Mouse (Mus musculus) kidney, adult 18-20 months (tissue): ENCODE measurements at regions not wholly inside any gene's neighbourhood (a gene's known extent, or its start where the extent isn't known, plus 50 kb on each side); places are given as distances from the start of the nearest gene placed in this dataset.
A peak's percentile ranks its signal among the peaks of the same experiment; 100 is the strongest.
"Not testable (repeated sequence)": the region's sequence is repeated elsewhere in the genome, so short reads cannot be mapped to it uniquely, and the experiment has no call there.

Experiments used
- DNase-seq: peaks from one replicate; pipeline ENCODE4 v3.0.0; 2021

DNA sequence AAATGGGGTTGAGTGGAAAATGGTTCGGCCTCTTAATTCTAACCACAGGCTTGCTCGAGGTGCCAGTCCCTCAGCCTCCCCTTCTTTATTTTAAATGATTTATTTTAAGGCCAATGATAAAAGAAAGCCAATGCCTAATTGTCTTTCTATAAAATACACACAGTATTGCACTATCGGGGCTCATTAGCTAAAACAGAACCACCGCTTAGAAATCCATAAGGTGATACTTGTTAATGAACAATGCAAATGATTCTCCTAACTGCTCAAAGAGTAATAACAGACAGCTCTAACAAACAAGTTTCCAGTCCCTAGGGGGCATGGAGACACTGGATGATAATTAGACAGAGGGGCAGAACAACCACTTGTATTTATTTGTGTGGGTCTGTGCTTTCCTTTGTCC is 58.8 kb downstream of the Emx2 start:
- no peak for DNase-seq

DNA sequence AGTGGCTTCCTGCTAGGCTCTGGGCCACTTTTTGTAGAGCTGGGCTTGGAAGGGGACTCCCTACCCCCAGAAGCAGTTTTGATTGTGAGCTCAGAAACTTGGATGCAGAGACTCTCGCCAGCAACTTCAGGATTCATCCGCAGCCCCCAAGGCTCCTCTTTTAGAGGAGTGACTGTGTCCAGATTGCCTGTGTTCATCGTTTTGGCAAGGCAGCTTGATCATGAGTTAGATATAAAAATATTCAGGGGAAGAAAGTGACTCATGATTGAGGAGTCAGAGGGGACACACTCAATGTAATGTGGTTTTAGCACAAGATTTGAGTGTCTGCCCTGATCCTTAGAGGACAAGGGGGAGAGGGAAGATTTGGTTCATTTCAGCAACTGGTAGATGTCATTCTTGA is 61.0 kb downstream of the Emx2 start:
- DNase-seq = no peak

DNA sequence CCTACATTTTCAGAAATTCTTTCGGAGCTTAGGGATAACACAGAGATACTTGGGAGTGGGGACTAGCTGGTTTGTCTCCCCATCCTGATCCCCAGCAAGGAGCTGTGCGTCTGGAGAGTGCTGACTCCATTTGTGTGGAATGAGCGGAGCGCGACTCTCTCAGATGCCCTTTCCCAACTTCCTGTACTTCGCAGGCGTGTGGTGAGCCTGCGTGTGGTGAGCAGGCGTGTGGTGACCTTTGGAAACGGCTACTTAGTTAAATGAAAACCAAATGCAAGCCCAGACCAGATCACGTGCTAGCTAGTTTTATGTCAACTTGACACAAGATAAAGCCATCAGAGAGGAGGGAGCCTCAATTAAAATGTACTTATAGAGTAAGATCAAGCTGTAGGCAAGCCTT is 64.0 kb downstream of the Emx2 start:
- peak; percentile 30 for DNase-seq

DNA sequence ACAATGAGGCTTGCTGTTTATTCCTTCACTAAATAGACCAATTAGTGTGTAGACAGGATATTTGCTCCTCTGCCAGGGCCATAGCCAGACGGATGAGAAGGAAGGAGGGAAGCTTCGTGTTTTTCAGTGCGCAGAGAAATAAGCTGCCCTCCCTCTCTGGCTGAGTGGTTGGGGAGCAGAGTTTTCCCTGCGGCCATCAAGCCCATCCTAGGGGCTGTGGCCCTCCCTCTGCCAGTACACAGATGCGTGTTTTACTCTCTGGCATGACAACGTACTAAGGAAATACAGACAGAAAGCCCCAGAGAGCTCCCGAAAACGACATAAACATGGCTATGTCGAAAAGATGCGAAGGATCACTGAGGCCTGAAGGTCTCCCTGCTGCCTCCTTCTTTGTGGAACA is 65.2 kb downstream of the Emx2 start:
- no peak for DNase-seq

DNA sequence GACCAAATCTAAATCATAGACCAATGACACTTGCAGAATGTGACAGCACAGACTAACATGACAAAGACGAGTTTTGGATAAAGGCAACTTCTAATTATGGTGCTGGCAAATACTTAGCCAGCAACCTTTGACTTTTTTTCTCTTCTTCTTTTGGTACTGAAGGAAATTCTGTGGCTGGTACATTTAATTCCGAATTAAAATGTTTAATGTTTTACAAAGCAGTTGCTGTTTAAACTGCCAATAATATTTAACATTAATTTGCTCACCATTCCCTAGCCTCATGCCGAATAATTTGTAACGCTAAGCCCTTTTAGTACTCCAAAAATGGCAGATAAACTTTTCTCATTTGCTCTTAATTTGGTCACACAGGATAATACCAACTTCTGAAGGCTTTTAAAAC is 105.9 kb downstream of the Emx2 start:
- DNase-seq = no peak

DNA sequence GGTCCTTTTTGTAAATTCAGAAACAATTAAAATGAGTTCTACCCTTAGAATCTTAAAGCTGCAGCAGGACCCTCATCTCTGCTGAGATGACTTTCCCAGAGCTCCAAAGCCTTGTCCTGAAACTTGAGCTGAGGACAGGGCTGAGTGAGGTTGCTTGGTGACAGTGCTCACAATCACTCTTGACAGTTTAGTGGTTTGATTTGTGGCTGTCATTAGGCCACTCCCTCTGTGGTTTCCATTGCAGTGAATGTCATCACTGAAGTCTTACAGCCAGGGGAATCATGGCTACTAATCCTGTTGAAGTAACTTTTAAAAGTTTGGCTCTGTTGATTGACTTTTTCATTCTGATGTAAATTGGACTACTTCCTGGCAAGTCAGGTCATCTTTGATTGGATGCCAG is 110.7 kb downstream of the Emx2 start:
- no peak for DNase-seq

DNA sequence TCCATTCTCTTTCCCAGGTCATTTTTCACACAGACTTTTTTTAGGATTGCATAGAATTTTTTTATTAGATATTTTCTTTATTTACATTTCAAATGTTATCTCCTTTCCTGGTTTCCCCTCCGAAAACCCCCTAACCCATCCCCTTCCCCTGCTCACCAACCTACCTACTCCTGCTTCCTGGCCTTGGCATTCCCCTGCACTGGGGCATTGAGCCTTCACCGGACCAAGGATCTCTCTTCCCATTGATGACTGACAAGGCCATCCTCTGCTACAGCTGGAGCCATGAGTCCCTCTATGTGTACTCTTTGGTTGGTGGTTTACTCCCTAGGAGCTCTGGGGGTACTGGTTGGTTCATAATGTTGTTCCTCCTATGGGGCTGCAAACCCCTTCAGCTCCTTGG is 111.4 kb downstream of the Emx2 start:
- not testable (repeated sequence) for DNase-seq

DNA sequence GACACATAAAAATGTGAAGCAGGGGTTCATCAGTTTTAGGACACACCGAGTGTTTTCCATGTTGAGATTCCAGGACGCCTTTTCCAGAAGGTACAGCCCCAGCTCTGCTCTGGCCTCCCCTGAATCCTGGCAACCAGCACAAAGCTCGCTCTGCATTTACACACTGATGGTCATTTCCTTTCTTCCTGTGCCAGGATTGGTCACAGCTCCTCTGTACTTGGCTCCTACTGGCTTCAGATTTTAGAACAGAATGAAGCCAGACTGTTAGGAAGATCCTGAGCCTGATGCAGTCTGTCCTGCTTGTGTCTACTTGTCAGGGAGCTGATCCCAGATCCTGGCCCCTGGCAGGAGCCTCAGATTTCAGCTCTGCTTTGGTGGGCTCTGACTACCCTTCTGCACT is 116.2 kb downstream of the Emx2 start:
- no peak for DNase-seq

DNA sequence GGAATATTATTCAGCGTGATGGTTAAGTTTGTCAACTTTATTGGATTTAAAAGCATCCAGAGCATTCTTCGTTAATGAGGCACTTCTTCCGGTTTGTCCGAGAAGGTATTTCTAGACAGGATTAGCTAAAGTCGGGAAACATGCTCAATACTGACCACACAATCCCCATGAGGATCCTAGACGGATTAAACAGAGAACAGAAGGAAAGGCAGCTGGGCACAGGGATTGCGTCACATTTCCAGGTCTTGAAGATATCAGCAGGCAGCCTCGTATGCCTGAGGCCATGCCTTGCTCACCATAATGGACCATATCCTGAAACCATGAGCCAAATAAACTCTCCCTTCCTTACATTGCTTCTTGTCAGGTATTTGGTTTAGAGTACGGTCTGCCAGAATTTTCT is 119.7 kb downstream of the Emx2 start:
- no peak for DNase-seq

DNA sequence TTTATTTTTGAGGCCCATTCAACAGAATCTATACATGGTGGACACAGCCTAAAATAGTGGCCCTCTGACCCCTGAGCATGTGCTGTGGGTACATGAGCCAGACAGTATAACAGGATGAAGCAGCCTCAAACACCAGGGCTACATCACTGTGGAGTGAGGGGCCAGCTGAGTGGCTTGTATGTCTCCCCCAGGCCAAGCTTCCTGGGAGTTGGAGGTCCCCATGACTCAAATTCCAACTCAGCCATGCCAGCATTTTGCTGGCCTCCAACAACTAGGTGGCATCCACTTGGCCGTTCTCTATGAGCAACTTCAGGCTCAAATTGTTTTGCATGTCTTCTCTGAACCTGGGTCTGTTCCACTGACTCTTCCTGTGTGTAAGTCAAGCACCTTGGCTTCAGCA is 121.5 kb downstream of the Emx2 start:
- DNase-seq = no peak

DNA sequence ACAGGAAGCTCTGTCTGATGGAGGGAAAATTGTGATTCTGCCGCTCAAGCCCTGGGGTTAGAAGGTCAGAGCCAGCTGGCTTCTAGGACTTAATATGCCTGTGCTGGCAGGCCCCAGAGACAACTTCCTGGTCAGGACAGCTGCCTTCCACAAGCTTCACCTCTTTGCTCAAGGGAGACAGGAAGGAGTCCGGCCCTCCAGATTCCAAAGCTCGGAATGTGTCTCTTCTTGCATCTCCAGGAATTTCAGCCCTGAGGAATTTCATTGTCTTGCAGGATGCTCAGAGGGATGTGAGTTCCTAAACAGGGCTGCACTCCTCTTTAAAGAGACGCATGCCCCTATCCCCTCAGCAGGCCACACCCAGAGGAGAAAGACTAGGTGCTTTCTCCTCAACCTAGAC is 127.7 kb downstream of the Emx2 start:
- DNase-seq = no peak

DNA sequence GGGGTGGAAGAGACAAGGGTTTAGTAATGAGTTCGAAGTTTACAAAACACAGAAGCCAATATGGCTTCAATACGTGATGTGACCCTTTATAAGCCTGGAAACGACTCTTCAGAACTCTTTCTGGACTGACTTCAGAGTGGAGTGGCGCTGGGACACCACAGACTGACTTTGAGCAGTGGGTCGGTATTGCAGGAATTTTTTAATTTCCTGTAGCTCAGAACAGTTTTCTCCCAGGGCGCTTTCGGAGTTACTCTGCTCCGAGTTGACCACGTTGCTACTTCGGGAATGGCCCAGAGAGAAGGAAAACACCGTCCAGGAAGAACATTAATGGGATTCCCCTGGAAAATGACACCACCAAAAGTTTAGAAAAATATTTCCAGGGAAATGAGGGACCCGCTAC is 129.1 kb downstream of the Emx2 start:
- DNase-seq = no peak

DNA sequence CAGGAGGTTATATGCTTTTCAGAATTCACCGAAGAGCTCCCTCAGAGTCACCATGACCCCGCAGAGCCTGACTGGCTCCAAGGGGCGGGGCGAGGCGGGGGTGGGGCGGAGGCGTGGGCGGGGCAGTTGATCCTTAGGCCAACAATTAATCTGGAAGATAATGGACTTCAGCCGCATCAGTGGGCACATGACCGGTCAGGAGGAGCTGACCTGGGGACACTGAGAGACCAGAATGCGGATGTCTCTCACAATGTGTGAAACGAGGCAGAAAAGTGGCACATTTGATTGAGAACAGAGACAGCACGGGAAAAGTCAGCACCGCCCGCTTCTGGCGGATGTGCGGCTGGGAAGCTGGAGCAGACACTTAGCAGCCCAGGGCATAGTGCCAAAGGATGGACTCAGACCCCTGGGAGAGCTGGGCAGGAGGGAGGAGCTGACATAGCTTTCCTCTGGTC is 129.9 kb downstream of the Emx2 start:
- DNase-seq = peak; percentile 74

DNA sequence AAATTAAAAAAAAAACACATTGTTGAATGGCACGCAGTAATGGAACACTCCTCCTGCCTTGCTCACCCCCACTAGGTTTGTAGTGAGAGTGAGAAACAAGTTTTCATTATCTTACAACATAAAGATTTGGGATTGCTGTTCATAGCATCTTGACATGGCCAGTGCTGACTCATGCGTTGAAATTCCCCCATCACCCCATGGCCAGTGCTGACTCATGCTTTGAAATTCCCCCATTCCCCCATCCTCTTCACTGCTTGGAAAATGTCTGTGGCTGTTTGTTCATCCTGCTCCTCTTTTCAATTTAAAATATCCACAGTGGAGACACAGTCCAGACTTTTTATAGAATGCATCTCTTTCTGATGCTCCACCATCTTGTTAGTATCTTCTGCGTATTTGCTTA is 131.8 kb downstream of the Emx2 start:
- no peak for DNase-seq

DNA sequence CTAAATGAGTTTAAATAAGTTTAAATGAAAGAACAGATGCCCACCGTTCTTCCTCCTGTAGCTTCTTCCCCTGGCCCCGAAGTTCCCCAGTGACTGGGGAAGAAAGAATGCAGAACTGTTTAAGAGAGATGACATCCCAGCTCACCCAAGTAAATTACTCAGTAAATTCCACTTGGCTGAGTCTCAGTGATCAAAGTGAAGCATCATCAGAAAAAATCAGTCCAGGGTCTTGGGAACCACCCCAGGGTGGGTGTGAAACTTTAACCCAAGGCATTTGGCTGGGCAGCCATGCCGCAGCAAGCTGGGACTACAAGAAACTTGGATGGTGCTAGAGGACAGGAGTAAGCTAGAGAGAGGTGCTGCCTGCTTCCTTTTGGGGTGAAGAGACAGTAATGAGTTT is 133.9 kb downstream of the Emx2 start:
- DNase-seq = no peak

DNA sequence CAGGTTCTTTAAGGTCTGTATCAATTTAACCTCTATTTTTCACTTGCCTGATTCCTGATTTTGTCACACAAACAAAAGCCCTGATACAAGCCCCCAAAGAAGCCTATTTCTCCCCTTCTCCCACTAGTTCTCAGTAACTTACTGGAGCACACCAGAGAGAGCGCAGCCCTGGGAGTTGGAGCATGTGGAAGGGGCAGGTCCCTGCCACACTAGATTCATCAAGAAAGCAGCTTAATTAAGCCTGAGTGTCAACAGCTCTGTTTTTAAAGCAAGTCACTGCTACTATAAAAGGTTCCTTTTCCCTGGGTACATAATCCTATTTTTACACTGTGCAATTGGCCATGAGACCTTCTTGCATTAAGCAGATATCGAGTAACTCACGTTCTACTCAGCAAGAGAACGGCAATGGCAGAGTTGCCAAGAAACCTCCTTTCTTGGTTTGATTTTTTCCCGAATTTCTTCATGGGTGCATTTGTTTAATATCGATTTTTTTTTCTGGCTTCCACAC is 166.2 kb downstream of the Emx2 start:
- no peak for DNase-seq

DNA sequence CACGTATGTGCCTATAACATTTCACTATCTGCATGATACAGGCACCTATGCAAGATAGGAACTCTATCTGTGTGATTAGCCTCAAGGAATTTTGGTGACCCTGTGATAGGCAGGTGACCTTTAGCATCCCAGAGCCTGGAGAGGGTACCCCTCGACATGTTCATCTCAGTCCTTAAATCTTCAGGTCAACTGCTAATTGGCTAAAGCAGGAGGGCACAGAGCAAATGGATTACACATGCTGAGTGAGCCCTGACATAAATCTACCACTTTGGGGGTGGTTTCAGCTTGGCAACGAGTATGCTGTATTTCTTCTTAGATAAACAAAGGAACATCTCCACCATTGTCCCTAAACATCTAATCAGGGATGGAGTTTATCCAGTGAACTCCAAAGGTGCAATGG is 169.5 kb downstream of the Emx2 start:
- no peak for DNase-seq

DNA sequence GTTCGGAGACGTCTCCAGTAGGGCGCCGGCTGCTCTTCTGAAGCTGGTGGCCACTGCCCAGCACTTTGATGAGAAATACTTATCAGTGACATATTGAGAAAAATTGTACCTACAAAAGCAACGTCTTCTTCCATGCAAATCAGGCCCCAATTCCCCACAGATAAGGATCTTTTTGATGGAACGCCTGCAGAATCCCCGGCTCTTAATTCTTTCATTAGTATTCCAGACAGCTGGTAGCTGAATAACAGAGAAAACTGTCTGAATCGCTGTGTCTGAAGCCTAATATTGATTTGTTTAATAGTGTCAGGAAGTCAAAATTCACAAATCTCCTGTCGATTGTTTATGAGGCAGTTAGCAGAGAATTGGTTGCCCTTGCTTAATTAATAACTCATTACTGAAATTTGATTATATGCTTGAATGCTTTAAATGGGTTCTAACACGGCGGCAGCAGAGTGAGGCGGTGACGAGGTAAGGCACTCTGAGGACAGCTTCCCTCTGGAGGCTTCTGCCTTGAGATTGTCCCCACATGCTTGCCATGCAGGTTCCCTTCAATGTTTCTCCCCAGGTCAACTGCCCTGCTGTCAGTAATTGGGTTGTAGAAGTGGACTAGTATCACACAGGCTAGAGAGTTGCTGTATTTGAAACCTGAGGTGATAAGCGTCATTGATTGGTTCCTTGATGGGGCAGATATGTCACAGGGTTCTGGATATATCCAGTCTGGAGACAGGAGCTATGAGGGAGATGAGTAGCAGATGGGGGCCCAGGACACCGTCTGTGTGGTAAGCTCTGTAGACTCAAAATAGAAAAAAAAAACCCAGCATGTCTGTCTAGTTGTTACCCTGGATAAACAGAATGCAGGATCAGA is 170.4 kb downstream of the Emx2 start:
- DNase-seq = peak; percentile 20

DNA sequence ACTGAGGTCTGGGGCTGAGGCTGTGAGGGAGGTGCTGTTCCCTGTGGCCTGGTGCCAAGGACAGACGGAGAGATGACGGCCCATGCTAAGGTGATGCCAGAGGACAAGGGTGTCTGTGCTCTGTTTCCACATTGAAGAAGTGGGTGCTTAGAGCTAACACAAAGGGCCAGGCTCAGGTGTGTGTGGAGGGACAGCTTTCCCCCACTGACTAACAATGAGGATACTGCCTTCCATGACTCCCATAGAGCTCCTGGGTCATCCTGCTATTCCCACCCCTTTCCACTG is 170.9 kb downstream of the Emx2 start:
- DNase-seq = peak; percentile 7

DNA sequence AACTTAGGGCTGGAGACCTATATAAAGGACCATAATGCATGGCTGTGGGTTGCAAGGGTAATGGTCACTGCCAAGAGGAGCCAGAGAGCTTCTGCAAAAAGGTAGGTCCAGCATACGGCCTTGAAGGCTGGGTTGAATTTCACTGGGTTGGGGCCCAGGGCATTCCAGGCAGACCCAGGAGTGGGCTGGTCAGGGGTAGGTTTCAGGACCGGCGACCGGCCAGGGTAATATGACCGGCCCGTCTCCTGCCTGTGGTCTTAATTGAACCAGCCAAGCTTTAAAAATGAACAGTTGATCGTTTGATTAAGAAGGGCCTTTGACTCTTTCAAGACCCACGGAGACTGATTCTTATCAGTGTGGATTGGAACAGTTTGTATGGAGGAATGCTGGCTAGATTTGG is 171.9 kb downstream of the Emx2 start:
- no peak for DNase-seq

DNA sequence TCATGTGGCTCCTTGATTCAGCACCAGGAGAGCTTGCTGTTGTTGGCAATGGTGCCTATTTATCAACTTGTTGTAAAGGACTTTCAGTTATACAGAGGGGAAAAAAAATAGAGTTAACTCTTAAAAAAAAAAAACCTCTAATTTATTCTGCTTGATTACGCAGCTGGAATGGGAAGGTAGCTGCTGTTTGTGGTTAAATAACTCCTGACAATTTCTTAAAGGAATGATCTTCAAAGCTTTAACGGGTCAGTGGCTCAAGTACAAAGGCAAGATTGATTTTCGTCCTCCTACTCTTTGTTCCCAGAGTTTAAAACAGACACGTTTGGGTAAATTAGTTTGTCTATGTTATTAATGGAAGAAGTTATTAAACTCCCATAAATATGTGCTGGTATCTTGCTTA is 172.5 kb downstream of the Emx2 start:
- DNase-seq = peak; percentile 37

DNA sequence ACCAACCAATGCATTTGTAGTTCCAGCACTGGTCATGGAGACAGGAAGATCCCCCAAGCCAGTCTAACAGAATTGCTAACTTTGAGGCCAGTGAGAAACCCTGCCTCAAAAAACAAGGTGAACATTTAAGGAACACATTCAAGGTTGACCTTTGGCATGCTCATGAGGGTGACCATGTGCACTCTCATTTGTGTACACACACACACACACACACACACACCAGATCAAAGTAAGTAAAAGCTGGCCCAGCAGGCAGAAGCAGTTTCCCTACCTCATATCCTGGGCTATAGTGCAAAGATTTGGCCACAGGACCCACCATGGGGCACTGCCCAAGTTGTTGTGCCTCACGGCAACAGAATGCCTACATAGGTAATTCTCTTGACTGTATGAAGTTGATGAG is 173.4 kb downstream of the Emx2 start:
- peak; percentile 54 for DNase-seq

DNA sequence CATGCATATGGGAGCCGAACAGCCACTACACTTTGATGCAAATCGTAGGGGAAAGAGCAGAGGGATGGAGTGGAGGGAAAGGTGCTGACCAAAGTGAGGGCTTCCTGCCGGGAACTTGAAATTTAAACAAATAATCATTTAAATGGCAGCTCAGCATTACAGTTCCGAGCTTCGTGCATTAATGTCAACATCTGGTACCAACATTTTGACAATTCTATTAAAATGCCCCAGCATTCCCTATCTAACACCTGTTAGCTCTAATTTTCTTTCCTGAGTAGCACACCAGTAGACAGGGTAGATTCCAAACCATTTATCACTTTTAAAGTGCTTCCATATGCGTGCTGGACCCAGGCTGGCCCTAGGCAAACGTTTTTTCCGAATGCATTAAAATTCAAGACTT is 178.1 kb downstream of the Emx2 start:
- DNase-seq = no peak

DNA sequence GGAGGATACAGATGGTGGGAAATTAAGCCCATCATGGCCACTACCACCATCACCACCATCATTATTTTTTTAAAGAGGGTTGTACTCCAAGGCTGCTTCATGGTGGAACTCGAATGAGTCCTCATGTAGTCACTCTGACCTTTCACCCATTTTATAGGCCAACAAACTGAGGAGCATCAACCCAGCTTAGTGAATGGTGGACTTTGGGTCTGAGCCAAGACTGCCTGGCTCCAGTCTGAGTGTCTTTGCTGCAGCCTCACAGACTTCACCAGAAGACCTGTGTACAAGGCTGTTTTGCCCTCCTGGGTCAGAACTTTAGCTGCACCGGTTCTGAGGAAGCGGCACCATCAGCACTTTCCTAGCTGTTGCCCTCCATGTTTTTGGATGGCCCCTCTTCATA is 184.4 kb downstream of the Emx2 start:
- peak; percentile 11 for DNase-seq

DNA sequence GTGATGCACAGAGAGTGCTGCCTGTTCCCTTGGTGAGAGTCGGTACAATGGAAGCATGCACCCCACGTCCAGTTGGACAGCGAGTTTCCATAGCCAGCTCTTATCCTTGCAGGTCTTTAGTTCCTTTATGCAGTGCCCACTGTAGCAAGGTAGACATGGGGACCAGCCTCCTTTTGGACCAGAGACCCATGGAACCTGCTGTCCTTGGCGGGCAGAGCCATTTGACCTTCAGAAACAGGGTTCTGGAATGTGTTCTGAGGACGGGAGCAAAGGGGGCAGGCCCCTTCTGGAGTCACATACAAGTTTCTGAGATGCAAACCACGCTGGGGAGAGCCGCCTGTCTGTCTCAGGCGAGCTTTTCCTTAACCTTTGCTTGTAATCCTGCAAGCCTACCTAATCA is 188.1 kb downstream of the Emx2 start:
- no peak for DNase-seq
